Mouse (Mus musculus) MEL (cell line): ENCODE data around the gene Fnbp1. TPM values are rescaled to one million over a fixed set of nuclear protein-coding genes. Genes with fewer than 3 reads are reported as not detected.

Source experiments
- DNase-seq: peaks from one replicate; pipeline ENCODE4 v3.0.0; 2011; ENCODE audit warnings: low read depth, low spot score
- H3K27ac ChIP-seq: 2 replicates; pipeline ENCODE4 v1.5.1; 2012; ENCODE audit warnings: low read depth, mild to moderate bottlenecking, control low read depth, low read length, moderate library complexity; ENCODE audit not compliant: control insufficient read depth
- H3K27me3 ChIP-seq, 2 experiments: fragments of 150-350 bp in 1 of 2; sonication (generic) in 1 of 2; 2 replicates each; pipeline ENCODE4 v1.6.1; 2012; ENCODE audit warnings: low read length in 2 of 2, mild to moderate bottlenecking in 2 of 2, improper control_type of control experiment in 1 of 2, moderate library complexity in 1 of 2; ENCODE audit not compliant: insufficient read depth in 2 of 2, control insufficient read depth in 1 of 2
- H3K36me3 ChIP-seq, 2 experiments: 2 replicates each; pipeline ENCODE4 v1.6.1; 2012 to 2014; ENCODE audit warnings: low read length in 2 of 2, improper control_type of control experiment in 1 of 2, inconsistent platforms in 1 of 2, mild to moderate bottlenecking in 1 of 2; ENCODE audit not compliant: insufficient read depth in 2 of 2, control insufficient read depth in 1 of 2
- H3K4me1 ChIP-seq, 2 experiments: fragments of 150-350 bp in 1 of 2; sonication (generic) in 1 of 2; 2 replicates each; pipeline ENCODE4 v1.6.1; 2012; ENCODE audit warnings: low read length in 2 of 2, improper control_type of control experiment in 1 of 2, mild to moderate bottlenecking in 1 of 2; ENCODE audit not compliant: insufficient read depth in 2 of 2, control insufficient read depth in 1 of 2
- H3K4me3 ChIP-seq, 2 experiments: fragments of 150-350 bp in 1 of 2; sonication (generic) in 1 of 2; 2 replicates each; pipeline ENCODE4 v1.5.1; 2012; ENCODE audit warnings: low read depth in 2 of 2, low read length in 2 of 2, mild to moderate bottlenecking in 2 of 2, moderate library complexity in 2 of 2, control low read depth in 1 of 2, improper control_type of control experiment in 1 of 2; ENCODE audit not compliant: control insufficient read depth in 1 of 2, insufficient read depth in 1 of 2
- H3K79me2 ChIP-seq: 2 replicates; pipeline ENCODE4 v1.6.1; 2012; ENCODE audit warnings: mild to moderate bottlenecking, low read length, moderate library complexity; ENCODE audit not compliant: control insufficient read depth, poor library complexity, insufficient read depth
- H3K9ac ChIP-seq: 2 replicates; pipeline ENCODE4 v1.6.1; 2012; ENCODE audit warnings: low read depth, mild to moderate bottlenecking, control low read depth, low read length, moderate library complexity; ENCODE audit not compliant: control insufficient read depth, poor library complexity, severe bottlenecking
- H3K9me3 ChIP-seq: fragments of 150-350 bp; sonication (generic); replicated peaks from 2 replicates; pipeline ENCODE4 v1.6.1; 2012; ENCODE audit warnings: mild to moderate bottlenecking, low read length, improper control_type of control experiment, moderate library complexity; ENCODE audit not compliant: insufficient read depth
- BHLHE40 ChIP-seq: IDR thresholded peaks from 2 replicates; pipeline ENCODE4 v1.6.1; 2012; ENCODE audit warnings: low read depth, mild to moderate bottlenecking, inconsistent platforms, low read length, improper control_type of control experiment, borderline replicate concordance
- CHD2 ChIP-seq: IDR thresholded peaks from 2 replicates; pipeline ENCODE4 v1.6.1; 2011; ENCODE audit warnings: low read length, improper control_type of control experiment
- E2F4 ChIP-seq: IDR thresholded peaks from 2 replicates; pipeline ENCODE4 v1.6.1; 2011; ENCODE audit warnings: low read depth, low read length, improper control_type of control experiment, borderline replicate concordance
- ELF1 ChIP-seq: IDR thresholded peaks from 2 replicates; pipeline ENCODE4 v1.6.1; 2014; ENCODE audit warnings: low read depth, mild to moderate bottlenecking, inconsistent platforms, low read length, improper control_type of control experiment, moderate library complexity
- EP300 ChIP-seq, 2 experiments: IDR thresholded peaks; 2 replicates each; pipeline ENCODE4 v1.6.1; 2011; ENCODE audit warnings: improper control_type of control experiment in 2 of 2, low read length in 2 of 2, low read depth in 1 of 2, mild to moderate bottlenecking in 1 of 2
- ETS1 ChIP-seq: IDR thresholded peaks from 2 replicates; pipeline ENCODE4 v1.6.1; 2012; ENCODE audit warnings: low read depth, mild to moderate bottlenecking, inconsistent platforms, low read length, improper control_type of control experiment, moderate library complexity
- GABPA ChIP-seq: IDR thresholded peaks from 2 replicates; pipeline ENCODE4 v1.6.1; 2012; ENCODE audit warnings: low read depth, mild to moderate bottlenecking, inconsistent platforms, low read length, improper control_type of control experiment, moderate library complexity
- GATA1 ChIP-seq: IDR thresholded peaks from 2 replicates; pipeline ENCODE4 v1.6.1; 2011; ENCODE audit warnings: low read depth, low read length, improper control_type of control experiment
- MAFK ChIP-seq: IDR thresholded peaks from 2 replicates; pipeline ENCODE4 v1.6.1; 2011; ENCODE audit warnings: low read depth, mild to moderate bottlenecking, low read length, improper control_type of control experiment, borderline replicate concordance
- MAZ ChIP-seq: IDR thresholded peaks from 2 replicates; pipeline ENCODE4 v1.6.1; 2012; ENCODE audit warnings: low read depth, mild to moderate bottlenecking, inconsistent platforms, low read length, improper control_type of control experiment
- POLR2AphosphoS2 ChIP-seq: IDR thresholded peaks from 2 replicates; pipeline ENCODE4 v1.6.1; 2011; ENCODE audit warnings: low read length, improper control_type of control experiment
- POLR2AphosphoS5 ChIP-seq: IDR thresholded peaks from 2 replicates; pipeline ENCODE4 v1.6.1; 2012; ENCODE audit warnings: low read depth, borderline replicate concordance, mild to moderate bottlenecking, inconsistent platforms, low read length, moderate library complexity, mixed read lengths
- SMC3 ChIP-seq: IDR thresholded peaks from 2 replicates; pipeline ENCODE4 v1.6.1; 2011; ENCODE audit warnings: low read depth, low read length, improper control_type of control experiment
- TAL1 ChIP-seq: IDR thresholded peaks from 2 replicates; pipeline ENCODE4 v1.6.1; 2012; ENCODE audit warnings: mild to moderate bottlenecking, inconsistent platforms, low read length, moderate library complexity, mixed read lengths
- TCF12 ChIP-seq: IDR thresholded peaks from 2 replicates; pipeline ENCODE4 v1.6.1; 2014; ENCODE audit warnings: low read depth, mild to moderate bottlenecking, inconsistent platforms, low read length, improper control_type of control experiment, moderate library complexity
- UBTF ChIP-seq: IDR thresholded peaks from 2 replicates; pipeline ENCODE4 v1.6.1; 2012; ENCODE audit warnings: low read depth, mild to moderate bottlenecking, inconsistent platforms, low read length, improper control_type of control experiment, moderate library complexity, borderline replicate concordance; ENCODE audit not compliant: insufficient read depth
- USF2 ChIP-seq, 2 experiments: IDR thresholded peaks; 2 replicates each; pipeline ENCODE4 v1.6.1; 2011 to 2012; ENCODE audit warnings: improper control_type of control experiment in 2 of 2, low read length in 2 of 2, borderline replicate concordance in 1 of 2, inconsistent platforms in 1 of 2, low read depth in 1 of 2, mild to moderate bottlenecking in 1 of 2; ENCODE audit not compliant: insufficient read depth in 1 of 2
- ZC3H11A ChIP-seq: IDR thresholded peaks from 2 replicates; pipeline ENCODE4 v1.6.1; 2012; ENCODE audit warnings: low read depth, mild to moderate bottlenecking, inconsistent platforms, low read length, improper control_type of control experiment
- ZKSCAN1 ChIP-seq: IDR thresholded peaks from 2 replicates; pipeline ENCODE4 v1.6.1; 2012; ENCODE audit warnings: low read depth, mild to moderate bottlenecking, inconsistent platforms, low read length, improper control_type of control experiment, moderate library complexity
- ZMIZ1 ChIP-seq: IDR thresholded peaks from 2 replicates; pipeline ENCODE4 v1.6.1; 2012; ENCODE audit warnings: low read depth, mild to moderate bottlenecking, inconsistent platforms, low read length, improper control_type of control experiment, moderate library complexity
- polyA plus RNA-seq, 2 experiments: library from polyadenylated mRNA; stranded (reverse) in 1 of 2; unstranded in 1 of 2; fragments of >175 nt in 1 of 2; fragments of >200 nt in 1 of 2; gene quantifications; 2 replicates each; pipeline versions ENCODE4 v1.2.1 to v1.2.4; 2012; ENCODE audit warnings: low replicate concordance in 2 of 2, low read depth in 1 of 2; ENCODE audit not compliant: insufficient read length in 2 of 2, insufficient read depth in 1 of 2, missing spikeins in 1 of 2
- total RNA-seq: library from RNA; depleted of rRNA; stranded (reverse); fragments of 300-350 nt; gene quantifications from 2 replicates; pipeline ENCODE4 v1.2.3, GENCODE M21; 2012

The Fnbp1 gene
- total and polyA plus RNA-seq, 3 experiments: 3.4 to 17.5 TPM; not detected in 1

DNA sequence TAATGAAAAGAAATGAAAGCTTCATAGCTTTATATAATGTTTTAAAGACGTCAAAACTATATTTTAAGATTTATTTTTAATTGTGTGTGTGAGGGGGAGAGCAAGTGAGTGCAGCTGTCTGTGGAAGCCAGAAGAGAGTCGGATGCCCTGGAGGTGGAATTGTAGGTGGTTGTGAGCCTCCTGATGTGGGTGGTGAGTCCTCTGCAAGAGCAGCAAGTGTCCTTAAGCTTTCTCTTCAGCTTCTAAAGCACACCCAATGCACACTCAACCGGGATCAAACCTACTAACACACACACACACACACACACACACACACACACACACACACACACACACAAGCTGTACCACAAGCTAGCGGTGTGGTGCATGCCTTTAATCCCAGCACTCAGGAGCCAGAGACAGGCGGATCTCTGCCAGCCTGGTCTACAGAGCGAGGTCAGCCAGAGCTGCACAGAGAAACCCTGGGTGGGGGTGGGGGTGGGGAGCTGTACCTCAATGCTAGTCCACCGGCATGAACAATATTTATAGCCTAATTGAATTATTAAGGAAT lies 74.0 kb downstream of the Fnbp1 start:
- no peak overlapping the region for H3K9ac ChIP-seq

DNA sequence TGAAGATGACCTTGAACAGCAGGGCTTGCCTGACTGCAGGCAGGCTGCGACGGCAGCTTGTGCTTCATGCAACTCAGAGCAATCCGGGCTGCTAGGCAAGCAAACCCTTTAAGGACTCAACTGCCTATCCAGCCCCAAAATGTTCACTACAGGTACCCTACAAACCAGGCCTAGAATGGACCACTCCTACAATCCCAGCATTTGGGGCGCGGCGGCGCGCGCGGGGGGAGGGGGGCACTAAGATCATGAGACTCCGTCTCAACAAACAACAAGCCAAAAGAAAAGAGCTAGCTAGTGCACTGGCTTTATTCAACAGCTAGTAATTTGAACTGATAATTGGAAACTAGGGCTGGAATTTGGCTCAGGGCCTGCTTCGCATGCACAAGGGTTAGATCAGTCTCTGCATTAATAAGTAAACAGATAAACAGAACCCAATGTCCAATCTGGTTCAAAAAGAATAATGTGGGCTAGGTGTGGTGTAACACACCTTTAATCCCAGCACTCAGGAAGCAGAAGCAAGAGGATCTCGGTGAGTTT lies 74.7 kb downstream of the Fnbp1 start:
- H3K9ac ChIP-seq: no peak overlapping the region
- H3K27me3 ChIP-seq: no peaks in the 10 kb centered on the region
- no peak overlapping the region for H3K27ac ChIP-seq
- no peak for DNase-seq
- no peak for TF ChIP-seq MAFK
- TF ChIP-seq E2F4: no peak
- no peaks in the 10 kb centered on the region for H3K79me2 ChIP-seq
- H3K4me1 ChIP-seq: peaks cover 0 to 14% of the 10 kb centered on the region in 2 experiments; a peak in 3 of 4 replicates
- H3K36me3 ChIP-seq: peaks cover 0 to 11% of the 10 kb centered on the region in 2 experiments; a peak in 2 of 4 replicates
- H3K9me3 ChIP-seq: no peaks in the 10 kb centered on the region
- H3K4me3 ChIP-seq: no peak overlapping the region

More for the DNA sequence above, 74.0 kb downstream of the Fnbp1 start:
- Histone ChIP-seq H3K4me3 (no peak overlapping the region), H3K9me3 (no peaks in the 10 kb centered on the region), H3K4me1 (peaks cover 0 to 10% of the 10 kb centered on the region in 2 experiments; a peak in 3 of 4 replicates), H3K27me3 (no peaks in the 10 kb centered on the region), H3K36me3 (peaks cover 0 to 8% of the 10 kb centered on the region in 2 experiments; a peak in 2 of 4 replicates), H3K27ac (no peak overlapping the region), H3K79me2 (no peaks in the 10 kb centered on the region)
- TF ChIP-seq ZKSCAN1 (no peak), POLR2AphosphoS2 (no peak), TAL1 (no peak), SMC3 (no peak), EP300 (IDR thresholded peaks at IDR 0.05; ENCODE audit: low read depth in 1 of 2, low read length in 2 of 2) (no peak), MAZ (no peak), ETS1 (no peak), CHD2 (no peak), POLR2AphosphoS5 (no peak), ZC3H11A (no peak), TCF12 (no peak), BHLHE40 (no peak), USF2 (IDR thresholded peaks at IDR 0.05; ENCODE audit: borderline replicate concordance in 1 of 2, insufficient read depth in 1 of 2, low read depth in 1 of 2, low read length in 2 of 2) (no peak), UBTF (no peak), GABPA (no peak), ELF1 (no peak), ZMIZ1 (no peak), E2F4 (no peak), GATA1 (no peak)
- DNase-seq: no peak
